Mouse (Mus musculus): ENCODE data around the gene Ifit1bl1. TPM values are rescaled to one million over a fixed set of nuclear protein-coding genes. Genes with fewer than 3 reads are reported as not detected.

Gene Ifit1bl1
- total RNA-seq, 4 experiments from 2014 or later: 1.3 to 2.1 (median 1.6) TPM

GRCm38 (mm10) chr19:34547976-34548375 is 53.8 kb downstream of the Ifit1bl1 start:
- DNase-seq (ENCODE audit: low spot score in 2 of 2): peak; percentile 34 to 75

- DNase-seq (ENCODE audit: low spot score in 2 of 2): no peak
Observed at GRCm38 (mm10) chr19:34546211-34546610, 55.5 kb downstream of the Ifit1bl1 start.

Other genes starting within 250 kb of the Ifit1bl1 start
- 1 to 10 TPM in 2 of 4 experiments, not detected in 2; 2.6 to 4.6 TPM for gene Ch25h, start 126.8 kb downstream of the Ifit1bl1 start, total RNA-seq (2022)
- 10 to 100 TPM; 19.3 to 28.7 (median 24.5) TPM for gene Lipa, start 74.5 kb downstream of the Ifit1bl1 start, total RNA-seq (2022)
- gene Ifit2, start 51.3 kb downstream of the Ifit1bl1 start, total RNA-seq (2022): 1 to 10 TPM; 4.6 to 9.0 (median 6.7) TPM
- 10 to 100 TPM in 2 of 4 experiments, 1 to 10 TPM in 2; 4.1 to 20.9 (median 10.0) TPM for gene Ifit3, start 18.4 kb downstream of the Ifit1bl1 start, total RNA-seq (2022)
- 1 to 10 TPM; 2.5 to 8.8 (median 4.8) TPM for gene Ifit3b, start 6.0 kb upstream of the Ifit1bl1 start, total RNA-seq (2022)
- under 1 TPM; 0.54 to 0.70 (median 0.57) TPM for gene Ifit1bl2, start 38.8 kb upstream of the Ifit1bl1 start, total RNA-seq (2022)
- gene Ifit1, start 38.9 kb upstream of the Ifit1bl1 start, total RNA-seq (2022): 1 to 10 TPM in 2 of 4 experiments, under 1 TPM in 2; 0.62 to 3.7 (median 2.1) TPM
- gene Slc16a12, start 145.3 kb upstream of the Ifit1bl1 start, total RNA-seq (2022): 1 to 10 TPM; 2.0 to 4.2 (median 2.5) TPM